10 mouse cellular contexts compared by ENCODE assay signal in the genomic region with DNA sequence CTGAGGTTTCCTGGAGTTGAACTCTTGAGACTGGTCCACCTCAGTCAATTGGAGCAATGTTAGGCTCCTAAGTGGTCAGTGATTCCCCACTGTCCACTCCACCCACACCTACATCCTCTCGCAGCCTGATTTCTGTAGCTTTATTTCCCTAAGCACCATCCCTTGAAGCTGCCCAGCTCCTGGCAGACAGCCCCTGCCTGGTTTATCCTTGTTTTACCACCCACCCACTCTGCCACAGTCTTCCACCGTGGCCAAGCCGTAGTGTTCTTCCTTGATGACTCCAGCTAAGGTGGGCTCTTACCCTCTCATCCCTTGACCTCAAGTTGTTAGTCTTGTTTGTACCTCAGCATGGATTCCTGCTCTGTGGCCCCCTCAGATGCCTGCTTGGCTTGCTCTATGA. TPM values are rescaled to one million over a fixed set of nuclear protein-coding genes. Genes with fewer than 3 reads are reported as not detected.
DNase-seq lines count a peak whose midpoint lies in the region; ATAC-seq and TF ChIP-seq lines count a peak whose summit lies in the region.
"Had no signal": no experiment of that assay in that cellular context is flagged by ENCODE, and none has a peak within 500 bp of the region (broad histone marks: within the 10 kb centered on the region; RNA-seq: fewer than 3 reads in every experiment).

No protein-coding gene starts in this region.

- H3K9ac ChIP-seq in hindbrain, embryonic 15.5 days = no peak overlapping the region
- peak overlapping the region; percentile 34 for H3K9ac ChIP-seq in neural tube, embryonic 13.5 days
- H3K9ac ChIP-seq: embryonic facial prominence, embryonic 15.5 days had no signal

- no peak for TF ChIP-seq CTCF in lung, adult 2 months (IDR thresholded peaks at IDR 0.05; ENCODE audit: insufficient read depth, low read length)

- no peaks in the 10 kb centered on the region for H3K4me1 ChIP-seq in lung, adult 2 months (ENCODE audit: control insufficient read depth, insufficient read depth, low read length)
- H3K4me1 ChIP-seq in hindbrain, embryonic 15.5 days (replicated peaks) = peaks cover 72% of the 10 kb centered on the region
- peaks cover 85% of the 10 kb centered on the region for H3K4me1 ChIP-seq in neural tube, embryonic 13.5 days (replicated peaks)

- no peak overlapping the region for H3K4me3 ChIP-seq in lung, adult 2 months (replicated peaks; ENCODE audit: extremely low read depth, low read depth, low read length)
- no peak overlapping the region for H3K4me3 ChIP-seq in hindbrain, embryonic 15.5 days
- H3K4me3 ChIP-seq in neural tube, embryonic 13.5 days = no peak overlapping the region
- H3K4me3 ChIP-seq: embryonic facial prominence, embryonic 15.5 days had no signal

- intact Hi-C loops in heart, postnatal 25 days (cut with DNase I) = no loop called here

- no peak for TF ChIP-seq POLR2A in lung, adult 2 months (IDR thresholded peaks at IDR 0.05; ENCODE audit: borderline replicate concordance, extremely low read depth, low read depth, low read length)

- H3K4me2 ChIP-seq in hindbrain, embryonic 15.5 days = peak overlapping the region; percentile 48
- peak overlapping the region; percentile 44 for H3K4me2 ChIP-seq in neural tube, embryonic 13.5 days
- H3K4me2 ChIP-seq: embryonic facial prominence, embryonic 15.5 days had no signal

- WGBS in lung, adult 2 months = 84% methylated on average over 3 of the region's 3 CpGs
- WGBS in hindbrain, embryonic 15.5 days = 72% methylated on average over 3 of the region's 3 CpGs
- 75% methylated on average over 3 of the region's 3 CpGs for WGBS in neural tube, embryonic 13.5 days

- no peak overlapping the region for H3K27ac ChIP-seq in hindbrain, embryonic 15.5 days (replicated peaks)
- peak overlapping the region; percentile 23; the same call in 1 of the 2 replicates for H3K27ac ChIP-seq in neural tube, embryonic 13.5 days (replicated peaks)
- H3K27ac ChIP-seq: embryonic facial prominence, embryonic 15.5 days had no signal

- DNase-seq in lung, postnatal 10 days = peak; percentile 0
- no peak for DNase-seq in lung, adult 2 months
- DNase-seq in cerebellum, postnatal 10 days = peak; percentile 58 to 64
- no peak for DNase-seq in heart, adult 8-10 months (ENCODE audit: low spot score)
- no peak for DNase-seq in heart, postnatal 25 days (ENCODE audit: low spot score)

- H3K27me3 ChIP-seq in hindbrain, embryonic 15.5 days = no peaks in the 10 kb centered on the region
- no peaks in the 10 kb centered on the region for H3K27me3 ChIP-seq in neural tube, embryonic 13.5 days

- no peaks in the 10 kb centered on the region for H3K9me3 ChIP-seq in hindbrain, embryonic 15.5 days
- no peaks in the 10 kb centered on the region for H3K9me3 ChIP-seq in neural tube, embryonic 13.5 days
- H3K9me3 ChIP-seq: embryonic facial prominence, embryonic 15.5 days had no signal

- ATAC-seq in hindbrain, embryonic 15.5 days (ENCODE audit: low FRiP score, low read depth) = no peak
- ATAC-seq in neural tube, embryonic 13.5 days (ENCODE audit: low read depth) = no peak
- ATAC-seq: activated CD4-positive, CD25-positive, alpha-beta regulatory T cell, adult 4 months; inflammation-experienced regulatory T-cells, adult 6 months had no signal

- H3K36me3 ChIP-seq in hindbrain, embryonic 15.5 days = no peaks in the 10 kb centered on the region
- no peaks in the 10 kb centered on the region for H3K36me3 ChIP-seq in neural tube, embryonic 13.5 days
- H3K36me3 ChIP-seq: embryonic facial prominence, embryonic 15.5 days had no signal

RNA-seq across cellular contexts. Expression of a gene that starts 4.1 kb away (rescaled TPM):
- polyA plus RNA-seq in lung, adult 2 months (2012; rRNA removed) = 1.3 and 1.8 TPM in 2 replicates
- polyA plus RNA-seq in hindbrain, embryonic 15.5 days (2015; fragmentation: Nextera tagmentation; extraction: Ambion mirVana) = 158 and 175 TPM in 2 replicates
- polyA plus RNA-seq in neural tube, embryonic 13.5 days (2015; fragmentation: Nextera tagmentation; extraction: Ambion mirVana) = 132 and 141 TPM in 2 replicates
- total RNA-seq in heart, adult 8-10 months (2022) = 1 to 10 TPM; 1.1 to 1.9 (median 1.4) TPM
- total RNA-seq in heart, postnatal 25 days (2021) = under 1 TPM; 0.44 to 0.87 TPM
- polyA plus RNA-seq: activated CD4-positive, CD25-positive, alpha-beta regulatory T cell, adult 4 months; inflammation-experienced regulatory T-cells, adult 6 months had no signal

Comparison
In these comparisons a context has a peak if more than half of its experiments do, and no peak if none do; other contexts are left out.
1. DNase-seq: peak in lung, postnatal 10 days (single experiment) and cerebellum, postnatal 10 days (2 of 2); none in lung, adult 2 months (single experiment), heart, adult 8-10 months (single experiment) and heart, postnatal 25 days (single experiment).
2. RNA of a gene that starts 4.1 kb away (polyA plus RNA-seq): 158 to 175 TPM in hindbrain, embryonic 15.5 days and 132 to 141 TPM in neural tube, embryonic 13.5 days; 1.3 to 1.8 TPM in lung, adult 2 months; every median in the first group is over 10 times any median in the second.